Mouse (Mus musculus) lung, postnatal 0 days (tissue): Measurements from ENCODE around the gene Ppfia3. TPM values are rescaled to one million over a fixed set of nuclear protein-coding genes. Genes with fewer than 3 reads are reported as not detected.
A peak's percentile ranks its signal among the peaks of the same experiment; 100 is the strongest.
"Not testable (repeated sequence)": the region's sequence is repeated elsewhere in the genome, so short reads cannot be mapped to it uniquely, and the experiment has no call there.

Experiments
- ATAC-seq: fragments of 200-750 bp; cut with Nextera tagmentation; 2 replicates; pipeline ENCODE4 v1.8.0; 2017; ENCODE audit warnings: moderate library complexity
- DNase-seq: peaks from one replicate; pipeline ENCODE4 v3.0.0-alpha.2; 2016; ENCODE audit warnings: low spot score
- H3K27ac ChIP-seq: fragments of 300-500 bp; sonication (generic); 2 replicates; pipeline ENCODE4 v1.5.1; 2014; ENCODE audit warnings: antibody characterized with exemption, mild to moderate bottlenecking, low read length, mixed read lengths
- H3K27me3 ChIP-seq: fragments of 300-500 bp; sonication (generic); replicated peaks from 2 replicates; pipeline ENCODE4 v1.6.1; 2014; ENCODE audit warnings: low read length, mixed read lengths; ENCODE audit not compliant: insufficient read depth
- H3K36me3 ChIP-seq: fragments of 300-500 bp; sonication (generic); 2 replicates; pipeline ENCODE4 v1.6.1; 2014; ENCODE audit warnings: low read length, mixed read lengths; ENCODE audit not compliant: insufficient read depth
- H3K4me1 ChIP-seq: fragments of 300-500 bp; sonication (generic); 2 replicates; pipeline ENCODE4 v1.6.1; 2014; ENCODE audit warnings: antibody characterized with exemption, low read depth, low read length, mixed read lengths; ENCODE audit not compliant: insufficient read depth
- H3K4me2 ChIP-seq: fragments of 300-500 bp; sonication (generic); replicated peaks from 2 replicates; pipeline ENCODE4 v1.6.1; 2014; ENCODE audit warnings: low read depth, mild to moderate bottlenecking, low read length, moderate library complexity, mixed read lengths
- H3K4me3 ChIP-seq: fragments of 300-500 bp; sonication (generic); 2 replicates; pipeline ENCODE4 v1.5.1; 2014; ENCODE audit warnings: low read depth, low read length
- H3K9ac ChIP-seq: fragments of 300-500 bp; sonication (generic); replicated peaks from 2 replicates; pipeline ENCODE4 v1.6.1; 2014; ENCODE audit warnings: low read depth, mild to moderate bottlenecking
- H3K9me3 ChIP-seq: fragments of 300-500 bp; sonication (generic); 2 replicates; pipeline ENCODE4 v1.6.1; 2016; ENCODE audit warnings: low read length, mixed read lengths
- CTCF ChIP-seq: IDR thresholded peaks from 2 replicates; pipeline ENCODE4 v1.5.1; 2016; ENCODE audit warnings: antibody characterized with exemption, mild to moderate bottlenecking
- EP300 ChIP-seq: IDR thresholded peaks from 2 replicates; pipeline ENCODE4 v1.6.1; 2016; ENCODE audit warnings: antibody characterized with exemption, mild to moderate bottlenecking, control low read depth
- WGBS: fragments of 180-500 bp; shearing (Covaris S2); extraction: QIAGEN DNeasy Blood & Tissue Kit; methylation state at CpG from one replicate; pipeline ENCODE4 v1.1.7; 2014; 5-methylcytosine and 5-hydroxymethylcytosine counted together
- polyA plus RNA-seq: library from polyadenylated mRNA; unstranded; fragments of >200 nt; fragmentation: Nextera tagmentation; extraction: Ambion mirVana; gene quantifications from 2 replicates; pipeline ENCODE4 v1.2.1, GENCODE M21; 2015

Ppfia3 gene
- polyA plus RNA-seq, 1 experiment from 2014 or later: 1.8 TPM

- ATAC-seq (peak; percentile 60), DNase-seq (peak; percentile 73)
- H3K27ac ChIP-seq: no peak within 1 kb of the TSS
- peak within 1 kb of the TSS; percentile 64 for H3K4me2 ChIP-seq
- H3K4me3 ChIP-seq: peak within 1 kb of the TSS; percentile 39
- peaks cover 33% of the 10 kb centered on the region for H3K27me3 ChIP-seq
- H3K36me3 ChIP-seq: no peaks in the 10 kb centered on the region
- H3K9ac ChIP-seq: no peak within 1 kb of the TSS
- H3K4me1 ChIP-seq: 0 out of 2 replicates have a peak, but pooled peaks cover 5% of the 10 kb centered on the region
- H3K9me3 ChIP-seq: no peaks in the 10 kb centered on the region
- WGBS: 9% methylated on average over 28 of the region's 28 CpGs
- TF ChIP-seq EP300 (no peak), CTCF (peak; percentile 91)
These were observed 38.6 kb upstream of the Ppfia3 start, which contains the start of gene Kcna7 for GRCm38 (mm10) chr7:45405091-45406075. Gene Kcna7 (plus strand): TSS chr7:45405653.

- ATAC-seq (peak; percentile 30; the same call in 1 of the 2 replicates), DNase-seq (peak; percentile 80)
- peaks cover 24% of the 10 kb centered on the region for H3K27me3 ChIP-seq
- no peaks in the 10 kb centered on the region for H3K9me3 ChIP-seq
- H3K36me3 ChIP-seq: no peaks in the 10 kb centered on the region
- no peak overlapping the region for H3K4me2 ChIP-seq
- no peak overlapping the region for H3K27ac ChIP-seq
- no peak overlapping the region for H3K9ac ChIP-seq
- no peak for TF ChIP-seq EP300
- TF ChIP-seq CTCF: peak; percentile 78
- 0 out of 2 replicates have a peak, but pooled peaks cover 5% of the 10 kb centered on the region for H3K4me1 ChIP-seq
- WGBS: 46% methylated on average over 6 of the region's 6 CpGs
- no peak overlapping the region for H3K4me3 ChIP-seq
These were observed 36.9 kb upstream of the Ppfia3 start for GRCm38 (mm10) chr7:45403532-45404261.

- 56% methylated on average over 10 of the region's 10 CpGs for WGBS
- Histone ChIP-seq H3K4me1 (0 out of 2 replicates have a peak, but pooled peaks cover 5% of the 10 kb centered on the region), H3K4me2 (no peak overlapping the region), H3K36me3 (no peaks in the 10 kb centered on the region), H3K4me3 (no peak overlapping the region), H3K9me3 (no peaks in the 10 kb centered on the region), H3K27ac (no peak overlapping the region), H3K9ac (no peak overlapping the region), H3K27me3 (peaks cover 6% of the 10 kb centered on the region)
- no peak for DNase-seq
- no peak for ATAC-seq
- no peak for TF ChIP-seq EP300
- no peak for TF ChIP-seq CTCF
These were observed 34.8 kb upstream of the Ppfia3 start for GRCm38 (mm10) chr7:45401521-45402085.

- 0 out of 2 replicates have a peak, but pooled peaks cover 6% of the 10 kb centered on the region for H3K36me3 ChIP-seq
- H3K27me3 ChIP-seq: no peaks in the 10 kb centered on the region
- H3K27ac ChIP-seq: no peak overlapping the region
- no peak overlapping the region for H3K9ac ChIP-seq
- 77% methylated on average over 2 of the region's 2 CpGs for WGBS
- DNase-seq (no peak), ATAC-seq (no peak)
- H3K9me3 ChIP-seq: no peaks in the 10 kb centered on the region
- no peak overlapping the region for H3K4me2 ChIP-seq
- no peak overlapping the region for H3K4me3 ChIP-seq
- H3K4me1 ChIP-seq: peaks cover 3% of the 10 kb centered on the region; the same call in 1 of the 2 replicates
- TF ChIP-seq CTCF: no peak
- TF ChIP-seq EP300: no peak
These were observed 30.0 kb upstream of the Ppfia3 start for GRCm38 (mm10) chr7:45396787-45397186.

GRCm38 (mm10) chr7:45396337-45396775 lies 29.5 kb upstream of the Ppfia3 start:
- Histone ChIP-seq H3K27ac (peak overlapping the region; percentile 72; the same call in 1 of the 2 replicates), H3K4me3 (peak overlapping the region; percentile 74; the same call in 1 of the 2 replicates), H3K4me2 (peak overlapping the region; percentile 46)
- WGBS: 6% methylated on average over 3 of the region's 3 CpGs
- H3K9me3 ChIP-seq, H3K27me3 ChIP-seq, H3K36me3 ChIP-seq, DNase-seq, H3K9ac ChIP-seq, H3K4me1 ChIP-seq: not testable (repeated sequence)
- peak; percentile 48 for TF ChIP-seq CTCF
- ATAC-seq: peak; percentile 57
